Mouse (Mus musculus) left cerebral cortex, postnatal 10 days (tissue): Measurements from ENCODE around the gene Ttc27. TPM values are rescaled to one million over a fixed set of nuclear protein-coding genes. Genes with fewer than 3 reads are reported as not detected.

Source experiments
- DNase-seq, 2 experiments: peaks; one replicate each; pipeline ENCODE4 v3.0.0; 2021 to 2022; ENCODE audit warnings: low spot score in 2 of 2, mixed read lengths in 1 of 2; ENCODE audit errors: extremely low spot score in 1 of 2
- intact Hi-C: fragments of 180-260 bp; cut with DNase I; formaldehyde crosslinking; loops from one replicate; pipeline ENCODE4 v1.15.1; 2025
- total RNA-seq, 2 experiments: library from RNA; stranded (reverse); gene quantifications; 2 replicates each; pipeline ENCODE4 v1.2.3; 2021

Ttc27 gene
- total RNA-seq, 2 experiments from 2014 or later: 28.9 to 33.5 TPM

DNA sequence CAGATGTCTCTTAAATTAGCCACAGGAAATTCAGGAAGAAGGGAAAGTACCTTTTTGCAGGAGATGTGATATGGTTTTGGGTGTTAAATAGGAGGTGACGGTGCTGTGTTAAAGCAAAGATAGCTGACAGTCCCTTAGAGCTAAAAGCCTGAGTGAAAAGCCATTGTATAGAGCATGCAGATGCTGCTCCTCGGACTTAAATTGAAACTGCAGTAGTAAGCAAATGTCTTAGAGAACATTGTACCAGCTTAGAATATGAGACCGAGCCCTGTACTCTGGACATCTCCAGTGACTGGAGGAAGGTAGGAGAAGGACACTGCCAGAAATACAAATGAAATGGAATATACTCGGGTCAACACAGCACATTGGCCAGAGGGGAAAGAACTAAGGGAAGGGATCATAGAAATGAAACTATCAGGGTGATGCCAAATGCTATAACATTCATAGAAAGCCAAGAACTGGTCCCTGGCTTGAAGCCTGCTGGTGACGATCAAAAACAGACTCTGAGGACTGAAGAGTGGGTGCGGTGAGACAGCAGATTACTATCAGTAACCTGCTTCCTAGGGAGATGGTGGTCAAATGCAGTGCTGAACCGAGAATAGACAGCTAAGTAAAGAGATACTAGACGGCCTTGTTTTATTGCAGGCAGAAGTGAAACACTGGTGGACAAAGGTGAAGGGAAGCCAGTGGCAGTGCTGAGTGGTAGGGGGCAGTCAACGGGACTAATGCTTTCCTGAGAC lies 90.1 kb downstream of the Ttc27 start:
- DNase-seq: no peak
- intact Hi-C loops: no loop called here

DNA sequence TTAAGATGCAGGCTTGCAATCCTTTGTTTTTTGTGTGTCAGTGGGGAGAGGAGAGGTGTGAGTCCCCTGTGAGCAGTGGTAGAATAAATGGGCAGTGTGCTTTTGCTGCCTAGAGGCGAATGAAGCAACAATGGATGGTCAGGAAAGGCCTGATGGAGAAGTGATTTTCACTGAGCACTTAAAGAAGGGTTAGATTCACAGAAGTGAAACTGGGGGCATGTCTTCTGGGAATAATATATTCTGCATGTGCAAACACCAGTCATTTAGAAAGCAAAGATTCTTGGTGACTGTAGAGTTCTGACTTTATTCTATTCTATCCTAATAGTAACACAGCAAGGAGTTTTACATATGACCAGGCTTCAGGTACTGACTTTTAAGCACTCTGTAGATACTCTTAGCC lies 90.8 kb downstream of the Ttc27 start:
- intact Hi-C loops: no loop called here

DNA sequence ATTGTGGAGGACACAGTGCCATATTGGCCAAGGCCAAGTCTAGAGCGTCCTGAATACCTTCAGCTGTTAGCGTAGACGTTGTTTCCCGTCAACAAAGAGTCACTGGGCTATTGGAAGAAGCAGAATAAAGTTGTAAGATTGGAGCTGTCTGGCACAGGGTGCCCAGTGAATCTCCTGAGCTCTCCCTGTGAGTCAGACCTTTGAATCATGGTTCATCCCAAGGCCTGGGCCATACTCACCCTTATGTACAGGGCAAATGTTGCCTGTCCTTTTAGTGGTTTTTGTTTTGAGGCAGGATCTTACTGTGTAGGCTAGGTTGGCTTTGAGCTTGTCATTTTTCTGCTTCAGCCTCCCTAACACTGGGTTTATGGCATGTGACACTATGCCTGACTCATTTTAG lies 91.4 kb downstream of the Ttc27 start:
- intact Hi-C loops: no loop called here
- DNase-seq: no peak

More for the DNA sequence above, 90.8 kb downstream of the Ttc27 start:
- DNase-seq: no peak

DNA sequence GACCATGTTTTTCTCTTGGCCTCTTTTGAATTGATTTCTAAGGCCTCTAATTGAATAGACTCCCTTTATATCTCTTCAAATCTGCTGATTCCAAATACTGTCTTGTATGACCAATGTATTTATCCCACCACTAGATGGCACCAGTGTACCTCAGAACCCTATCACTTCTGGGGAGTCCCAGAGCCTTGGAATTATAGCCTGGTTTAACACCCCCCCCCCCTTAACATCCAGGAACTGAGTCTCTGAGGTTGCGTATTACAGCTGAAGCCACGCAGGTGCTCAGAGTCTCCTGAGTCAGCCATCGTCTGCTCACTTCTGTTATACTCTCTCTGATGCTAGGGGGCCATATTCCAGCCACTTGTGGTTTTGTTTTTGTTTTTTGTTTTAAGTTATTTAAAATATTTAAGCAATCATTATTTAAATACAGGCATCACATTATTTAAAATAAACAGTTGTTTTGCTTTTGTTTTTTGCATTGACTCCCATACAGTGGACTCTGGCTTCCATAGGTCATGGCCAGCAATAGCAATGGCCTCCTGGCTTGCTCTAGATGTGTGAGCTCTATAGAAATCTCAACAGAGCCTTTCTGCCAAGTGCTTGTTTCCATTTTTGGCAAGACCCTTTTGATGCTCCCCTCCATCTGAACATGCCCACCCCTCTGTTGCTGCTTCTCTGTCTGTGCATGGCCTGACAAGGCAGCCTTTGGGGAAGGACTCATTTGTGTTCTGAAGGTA lies 93.5 kb downstream of the Ttc27 start:
- no peak for DNase-seq
- intact Hi-C loops: loop anchor here (1.0 to 10.0 kb wide), 4 partner anchors 193 to 724 kb away; no protein-coding TSS in a partner anchor

DNA sequence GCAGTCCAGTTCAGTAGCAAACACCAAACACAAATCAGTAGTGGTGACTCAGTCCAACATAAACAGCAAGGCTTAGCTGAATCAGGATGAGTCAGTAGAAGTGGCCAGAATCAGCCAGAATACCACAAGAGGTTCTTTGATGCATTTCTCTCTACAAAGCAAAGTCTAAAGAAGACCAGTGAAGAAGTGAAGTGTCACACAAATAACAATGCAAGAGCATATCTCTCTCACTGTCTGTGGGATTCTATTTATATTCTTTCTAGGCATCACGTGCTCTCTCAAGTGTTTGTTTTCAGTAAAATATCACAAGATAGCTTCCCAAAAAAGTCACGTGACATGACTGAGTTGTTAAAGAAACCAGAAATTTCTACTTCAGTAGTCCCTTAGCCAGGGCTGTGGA lies 102.2 kb downstream of the Ttc27 start:
- intact Hi-C loops: loop anchor here (10.0 kb wide), 2 partner anchors 565 to 715 kb away; no protein-coding TSS in a partner anchor
- DNase-seq: no peak

DNA sequence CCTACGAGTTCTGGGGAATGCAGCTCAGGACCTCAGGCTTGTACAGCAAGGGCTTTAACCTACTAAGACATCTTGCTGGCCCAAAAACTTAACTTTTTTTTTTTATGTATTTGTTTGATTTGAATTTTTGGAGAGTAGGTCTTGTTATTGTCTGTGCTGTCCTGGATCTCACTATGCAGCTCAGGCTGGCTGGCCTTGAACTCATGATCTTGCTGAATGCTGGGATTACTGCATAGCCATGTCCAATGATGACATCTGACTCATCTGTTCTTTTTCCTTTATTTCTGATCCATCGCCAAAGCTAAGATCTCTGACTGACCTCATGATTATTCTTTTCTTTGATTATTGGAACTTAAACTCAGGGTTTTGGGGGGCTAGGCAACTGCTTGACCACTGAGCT lies 113.3 kb downstream of the Ttc27 start:
- intact Hi-C loops: no loop called here

DNA sequence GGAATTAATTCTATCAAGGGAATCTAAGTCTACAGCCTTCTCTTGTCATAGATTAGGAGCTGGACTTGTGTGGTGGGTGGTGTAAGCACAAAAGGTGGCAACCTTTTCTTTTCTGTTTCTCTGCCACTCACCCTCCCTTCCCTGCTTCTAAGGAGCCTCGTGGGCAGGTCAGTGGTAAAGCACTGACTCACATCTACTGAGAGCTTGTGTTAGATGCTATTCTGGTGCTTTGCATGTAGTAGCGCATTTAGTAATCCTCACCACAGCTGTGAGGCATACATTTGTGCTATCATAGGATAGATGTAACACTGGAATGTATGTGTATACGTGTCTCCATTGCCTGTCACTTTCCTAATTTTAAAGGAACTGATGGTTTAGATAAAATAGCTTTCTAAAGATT lies 124.2 kb downstream of the Ttc27 start:
- intact Hi-C loops: no loop called here
- DNase-seq: no peak

More for the DNA sequence above, 113.3 kb downstream of the Ttc27 start:
- no peak for DNase-seq

DNA sequence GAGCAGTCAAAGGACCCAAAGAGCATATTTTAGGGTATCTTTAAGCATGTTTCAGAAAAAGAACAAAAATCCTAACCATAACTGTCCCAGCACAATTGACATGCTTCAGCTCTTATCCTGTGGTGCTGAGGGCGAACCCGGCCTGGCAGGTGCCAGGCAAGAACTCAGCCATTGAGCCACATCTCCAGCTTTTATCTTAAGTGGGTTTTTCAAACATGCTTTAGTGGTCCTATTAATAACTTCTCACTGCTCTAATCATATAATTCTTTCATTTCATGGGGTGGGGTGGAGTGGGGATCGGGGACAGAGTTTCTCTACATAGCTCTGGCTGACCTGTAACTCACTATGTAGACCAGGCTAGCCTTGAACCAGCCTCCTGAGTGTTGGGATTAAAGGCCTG lies 125.1 kb downstream of the Ttc27 start:
- intact Hi-C loops: no loop called here

DNA sequence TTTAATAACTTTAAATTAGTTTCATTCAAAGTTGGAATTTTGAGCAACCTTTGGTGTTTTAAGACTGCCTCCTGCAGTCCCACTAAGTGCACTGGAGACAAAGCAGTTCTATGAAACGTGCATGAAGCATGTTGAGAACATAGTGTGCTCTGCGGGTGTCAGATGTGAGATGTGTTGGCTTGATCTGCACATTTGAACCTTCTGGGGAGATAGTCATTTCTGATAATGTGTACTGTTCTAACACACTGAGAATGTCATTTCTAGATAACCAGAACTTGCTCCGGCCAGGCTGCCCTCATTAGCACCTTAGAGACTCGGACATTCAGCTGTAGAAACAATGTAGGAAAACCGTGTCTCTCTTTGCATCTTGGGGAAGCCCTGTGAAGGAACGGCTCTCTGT lies 126.0 kb downstream of the Ttc27 start:
- no peak for DNase-seq
- intact Hi-C loops: no loop called here

More for the DNA sequence above, 125.1 kb downstream of the Ttc27 start:
- DNase-seq: no peak

DNA sequence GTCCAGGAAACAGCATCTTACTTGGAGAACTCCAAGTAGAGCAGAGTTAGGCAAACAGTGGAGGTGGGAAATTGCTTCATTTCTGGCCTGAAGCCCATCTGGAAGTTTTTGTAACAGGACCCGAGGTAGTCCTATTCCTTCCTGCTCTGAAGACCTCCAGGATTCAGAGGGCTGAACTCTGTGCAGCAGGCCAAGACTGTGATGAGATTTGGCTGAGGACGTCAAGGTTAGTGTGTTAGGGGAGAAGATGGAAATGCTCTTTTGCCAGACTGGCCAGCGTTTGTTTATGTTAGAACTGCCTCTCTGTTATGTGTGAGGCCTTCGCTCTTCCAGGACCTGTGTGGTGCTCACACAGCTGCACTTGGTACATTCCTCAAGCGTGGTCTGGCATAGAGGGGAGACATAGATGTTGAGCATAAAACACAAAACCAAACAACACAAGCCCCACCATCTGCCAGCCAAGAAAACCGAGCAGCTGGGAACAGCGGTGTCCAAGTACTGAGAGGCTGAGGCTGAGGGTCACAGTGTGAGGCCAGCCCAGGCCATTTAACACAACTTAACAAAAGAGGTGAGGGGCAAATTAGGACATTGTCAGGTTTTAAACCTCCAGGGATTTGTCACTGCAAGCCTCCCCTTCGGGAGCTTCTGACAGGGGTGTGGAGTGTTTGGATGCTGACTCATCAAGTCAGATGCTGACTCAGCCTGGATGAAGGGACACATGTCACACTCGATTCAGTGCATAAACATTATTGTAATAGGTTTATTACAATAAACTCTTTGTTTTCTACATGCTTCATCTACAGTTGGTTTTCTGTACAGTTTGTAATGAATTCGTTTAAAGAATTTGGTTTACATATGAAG lies 128.7 kb downstream of the Ttc27 start:
- DNase-seq: no peak
- intact Hi-C loops: no loop called here

DNA sequence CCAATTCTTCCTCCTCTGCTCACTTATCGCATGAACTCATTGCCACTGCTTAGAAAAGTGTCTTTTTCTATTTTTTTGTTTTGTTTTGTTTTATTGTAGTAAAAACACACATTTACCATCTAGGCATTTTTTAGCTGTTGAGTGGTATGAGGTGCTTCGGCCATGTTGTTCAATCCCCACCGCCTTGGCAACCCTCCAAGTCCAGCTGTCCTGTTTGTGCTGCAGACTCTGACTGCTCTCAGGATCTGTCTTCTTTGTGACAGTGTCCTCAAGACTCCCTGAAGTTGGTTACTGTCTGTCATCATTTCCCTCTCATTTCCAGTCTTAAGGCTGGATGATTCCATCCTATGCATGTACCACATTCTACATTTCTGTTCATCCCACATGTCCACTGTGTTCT lies 132.7 kb downstream of the Ttc27 start:
- intact Hi-C loops: no loop called here

DNA sequence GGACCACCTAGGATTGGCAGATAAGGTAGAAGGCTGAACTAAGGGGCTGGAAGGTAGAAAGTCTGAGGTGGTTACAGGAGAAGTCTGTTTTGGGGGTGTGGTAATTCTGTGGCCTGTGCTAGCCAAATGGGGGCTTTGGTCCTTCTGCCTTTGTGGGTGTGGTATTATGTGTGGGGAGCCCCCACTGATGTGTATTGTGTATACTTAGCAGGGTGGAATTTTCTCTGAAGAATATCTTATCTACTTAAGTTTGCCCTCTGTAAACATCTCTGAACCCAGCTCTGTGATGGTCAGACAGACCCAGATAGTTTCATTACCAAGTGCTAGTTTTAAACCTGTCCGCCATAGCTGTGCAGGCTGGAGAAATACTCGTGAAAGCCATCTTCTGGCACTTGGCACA lies 141.8 kb downstream of the Ttc27 start:
- no peak for DNase-seq
- intact Hi-C loops: no loop called here

More for the DNA sequence above, 132.7 kb downstream of the Ttc27 start:
- DNase-seq: no peak

DNA sequence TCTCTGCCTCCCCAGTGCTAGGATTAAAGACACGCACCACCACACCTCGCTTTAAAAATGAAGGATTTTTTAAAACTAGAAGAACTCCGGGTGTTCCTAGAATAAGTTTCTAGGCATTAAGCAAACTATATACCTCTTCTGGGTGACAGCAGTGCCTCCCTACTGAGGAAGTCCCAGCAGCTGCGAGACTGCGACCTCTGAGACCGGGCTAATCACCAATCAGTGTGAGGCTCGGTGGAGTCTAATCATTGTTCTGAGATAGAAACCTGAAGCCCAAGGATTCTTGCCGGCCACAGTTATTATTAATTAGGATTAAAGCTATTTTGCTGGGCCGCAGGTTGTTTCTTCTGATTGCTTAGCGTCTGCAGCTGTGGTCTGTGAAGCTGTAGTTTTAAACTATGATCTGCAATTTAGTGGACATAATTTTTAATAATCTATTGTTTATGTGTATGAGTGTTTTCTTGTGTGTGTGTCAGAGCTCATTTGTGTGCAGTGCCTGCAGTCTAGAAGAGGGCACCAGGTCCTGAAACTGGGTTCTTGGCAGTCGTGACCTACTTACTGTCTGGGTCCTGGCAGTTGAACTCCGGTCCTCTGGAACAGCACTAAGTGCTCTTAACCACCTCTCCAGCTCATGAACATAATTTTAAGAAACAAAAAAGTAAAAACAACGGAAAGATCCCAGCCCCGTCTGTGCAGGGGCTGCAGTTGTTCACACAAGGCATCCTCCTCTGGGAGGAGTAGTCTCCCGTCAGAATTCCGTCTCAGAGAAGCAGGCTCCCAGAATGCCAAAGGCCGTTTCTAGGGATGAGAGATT lies 142.9 kb downstream of the Ttc27 start:
- no peak for DNase-seq
- intact Hi-C loops: no loop called here

DNA sequence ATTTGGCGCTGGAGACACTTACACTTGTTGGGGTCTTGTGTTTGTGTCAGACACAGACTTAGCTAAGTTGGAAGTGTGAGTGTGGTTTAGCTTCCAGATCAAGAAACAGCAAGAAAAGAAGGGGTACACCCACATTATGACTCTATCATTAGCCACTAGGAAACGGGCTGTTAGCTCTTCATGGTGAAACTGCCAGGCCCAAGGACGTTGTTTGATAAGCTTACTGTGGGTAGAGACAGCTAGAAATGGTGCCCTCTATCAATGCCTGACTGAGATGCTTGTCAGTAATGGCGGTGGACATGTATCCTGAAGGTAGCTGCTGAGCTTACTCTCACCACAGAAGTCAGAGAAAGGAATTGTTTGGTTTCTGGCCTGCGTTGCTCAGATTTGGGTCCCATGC lies 146.3 kb downstream of the Ttc27 start:
- intact Hi-C loops: no loop called here

DNA sequence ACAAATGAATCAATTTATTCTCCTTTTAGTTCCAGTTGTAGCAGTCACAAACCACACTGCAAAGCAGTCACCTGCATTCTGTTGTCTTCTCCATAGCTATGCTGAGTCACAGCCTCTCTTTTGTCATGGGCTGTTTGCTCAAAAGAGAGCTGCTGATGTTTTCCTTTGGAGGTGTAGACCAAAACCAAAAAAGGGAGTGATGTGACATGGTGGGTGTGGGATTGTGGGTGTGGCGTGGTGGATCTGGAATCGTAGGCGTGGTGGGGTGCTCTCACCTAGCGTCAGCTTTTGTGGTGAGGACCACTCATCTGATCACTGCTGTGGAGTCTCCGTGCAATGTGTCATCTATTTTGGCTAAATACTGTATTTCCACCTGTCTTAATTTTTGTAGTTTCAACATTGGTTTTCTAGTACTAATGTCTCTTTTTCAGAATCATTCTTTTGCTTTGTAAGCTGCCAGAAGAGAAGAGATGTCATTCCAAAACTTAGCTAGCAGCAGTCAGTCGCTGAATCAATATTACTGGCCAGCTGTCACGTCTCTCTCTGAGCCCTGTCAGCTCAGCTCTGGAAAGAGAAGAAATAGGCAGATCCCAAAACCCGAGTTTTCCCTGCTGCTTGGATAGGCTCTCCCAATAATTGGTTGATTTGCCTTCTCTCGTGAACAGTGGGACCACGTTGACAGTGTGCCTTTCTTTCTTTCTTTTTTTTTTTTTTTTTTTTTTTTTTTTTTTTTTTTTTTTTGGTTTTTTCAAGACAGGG lies 147.4 kb downstream of the Ttc27 start:
- intact Hi-C loops: no loop called here
- no peak for DNase-seq

More for the DNA sequence above, 146.3 kb downstream of the Ttc27 start:
- no peak for DNase-seq

DNA sequence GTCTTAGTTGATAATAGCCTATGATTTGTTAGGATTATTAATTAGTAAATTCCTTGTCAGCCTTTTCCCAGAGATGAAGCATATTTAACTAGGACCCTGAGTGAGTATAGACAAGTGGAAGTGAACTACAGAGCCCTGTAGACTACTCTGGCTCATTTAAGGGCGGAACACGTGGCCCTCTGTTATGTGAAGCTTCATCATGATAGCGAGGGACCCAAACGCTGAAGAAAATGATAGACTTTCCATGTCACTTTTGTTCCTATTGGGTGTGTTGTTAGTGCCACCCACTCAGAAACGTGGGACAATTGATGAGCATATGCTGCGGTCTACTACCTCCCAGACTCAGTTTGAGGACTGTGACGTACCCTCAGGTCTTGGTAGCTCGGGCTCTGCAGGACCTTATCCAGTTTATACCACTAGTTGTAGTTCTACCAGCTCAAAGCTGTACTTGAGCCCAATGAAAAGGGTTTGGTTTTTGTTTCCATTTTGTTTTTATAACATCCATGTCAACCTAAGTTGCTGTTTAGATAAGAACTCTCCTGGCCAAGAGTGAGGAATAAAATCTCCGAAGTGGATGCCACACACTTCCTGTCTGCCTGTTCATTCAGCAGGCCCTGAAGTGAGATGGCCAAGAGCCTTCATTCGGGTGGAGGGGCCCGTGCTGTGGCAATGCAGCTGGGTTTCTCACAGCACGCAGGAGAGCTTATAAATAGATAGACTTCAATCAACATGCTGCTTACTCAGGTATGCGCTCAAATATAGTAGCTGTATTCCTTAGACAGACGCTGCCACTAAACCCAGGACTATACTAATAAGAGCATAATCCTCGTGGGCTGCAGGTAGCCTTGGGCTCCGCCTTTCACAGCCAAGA lies 148.4 kb downstream of the Ttc27 start:
- intact Hi-C loops: no loop called here
- DNase-seq: no peak
